Mouse (Mus musculus): ENCODE measurements around the gene Stard10. TPM values are rescaled to one million over a fixed set of nuclear protein-coding genes. Genes with fewer than 3 reads are reported as not detected.

Gene Stard10
- polyA plus RNA-seq, 1 experiment from 2014 or later, result 14.3 TPM

DNA sequence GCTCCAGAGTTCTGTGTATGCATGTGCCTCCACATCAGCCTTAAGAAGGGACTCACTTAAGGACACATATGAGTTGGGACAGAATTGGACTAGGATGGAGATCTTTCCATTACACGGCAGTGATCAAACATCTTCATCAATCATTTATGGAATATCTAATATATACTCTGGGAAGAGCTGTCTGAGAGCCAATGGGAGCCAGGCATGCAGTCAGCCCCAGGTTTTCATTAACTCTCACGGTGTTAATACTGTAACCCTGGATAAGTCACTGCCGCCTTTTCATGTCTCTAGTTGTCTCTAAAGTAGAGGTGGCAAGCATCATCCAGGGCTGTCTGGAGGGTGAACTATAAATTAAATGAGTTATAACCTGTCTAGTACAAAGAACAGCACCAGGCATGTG lies 3.9 kb upstream of the Stard10 start:
- WGBS, result 75% methylated on average over 3 of the region's 3 CpGs
- Histone ChIP-seq H3K9ac (no peak overlapping the region), H3K36me3 (replicated peaks; ENCODE audit: control insufficient read depth, insufficient read depth) (no peaks in the 10 kb centered on the region), H3K4me3 (replicated peaks; ENCODE audit: low read length) (no peak overlapping the region), H3K4me1 (replicated peaks; ENCODE audit: control insufficient read depth, insufficient read depth, low read length) (0 out of 2 replicates have a peak, but pooled peaks cover 2% of the 10 kb centered on the region), H3K27me3 (ENCODE audit: control insufficient read depth, insufficient read depth, low read length) (no peaks in the 10 kb centered on the region), H3K9me3 (ENCODE audit: control insufficient read depth, low read length) (no peaks in the 10 kb centered on the region), H3K27ac (no peak overlapping the region), H3K4me2 (replicated peaks) (no peak overlapping the region)
- no peak for ATAC-seq (ENCODE audit: low FRiP score)
- no peak for DNase-seq (ENCODE audit: low spot score)

DNA sequence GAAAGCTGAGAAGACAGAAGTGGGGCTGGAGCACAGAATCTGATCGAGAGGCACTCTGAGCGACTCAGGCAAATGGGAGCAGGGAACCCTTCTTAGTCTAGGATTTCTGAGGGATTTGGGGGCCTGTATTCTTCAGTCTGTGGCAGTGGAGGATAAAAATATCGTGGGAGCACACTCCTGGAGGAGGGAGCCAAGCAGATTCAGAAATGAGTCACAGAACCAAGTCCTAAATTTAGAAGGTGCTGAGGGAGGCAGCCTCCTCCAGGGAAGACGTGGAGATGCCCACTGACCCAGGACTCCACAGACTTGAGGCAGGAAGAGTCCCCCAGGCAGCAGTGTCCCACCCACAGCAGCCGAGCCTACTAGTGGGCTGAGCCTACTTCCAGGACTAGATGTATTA lies 2.5 kb upstream of the Stard10 start:
- Histone ChIP-seq H3K4me1 (replicated peaks; ENCODE audit: control insufficient read depth, insufficient read depth, low read length) (0 out of 2 replicates have a peak, but pooled peaks cover 2% of the 10 kb centered on the region), H3K9ac (no peak overlapping the region), H3K27me3 (ENCODE audit: control insufficient read depth, insufficient read depth, low read length) (no peaks in the 10 kb centered on the region), H3K9me3 (ENCODE audit: control insufficient read depth, low read length) (no peaks in the 10 kb centered on the region), H3K27ac (no peak overlapping the region), H3K4me3 (replicated peaks; ENCODE audit: low read length) (no peak overlapping the region), H3K4me2 (replicated peaks) (no peak overlapping the region), H3K36me3 (replicated peaks; ENCODE audit: control insufficient read depth, insufficient read depth) (no peaks in the 10 kb centered on the region)
- ATAC-seq (ENCODE audit: low FRiP score) (no peak), DNase-seq (ENCODE audit: low spot score) (no peak)
- WGBS, result 70% methylated on average over 5 of the region's 5 CpGs

DNA sequence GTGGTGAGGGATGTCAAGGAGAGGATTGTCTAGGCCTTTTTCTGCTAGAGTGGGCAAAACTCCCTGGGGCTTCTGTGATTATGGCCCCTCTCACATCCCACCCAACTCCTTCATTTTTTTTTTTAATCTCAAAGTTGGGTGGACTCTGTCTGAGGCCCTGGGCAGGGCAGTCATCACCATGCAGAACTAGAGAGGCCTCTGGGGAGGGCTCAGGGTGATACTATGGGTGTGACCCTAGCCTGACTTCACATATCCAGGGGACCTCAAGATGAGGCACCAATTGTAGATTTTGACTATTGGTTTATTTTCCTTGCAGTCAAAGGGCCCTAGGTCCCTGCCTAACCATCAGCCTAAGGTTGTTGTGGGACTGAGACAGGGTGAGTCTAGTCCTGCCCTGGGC lies 1.2 kb upstream of the Stard10 start:
- no peak for DNase-seq (ENCODE audit: low spot score)
- no peak overlapping the region for H3K27ac ChIP-seq
- no peak overlapping the region for H3K4me3 ChIP-seq (replicated peaks; ENCODE audit: low read length)
- no peaks in the 10 kb centered on the region for H3K36me3 ChIP-seq (replicated peaks; ENCODE audit: control insufficient read depth, insufficient read depth)
- H3K9me3 ChIP-seq (ENCODE audit: control insufficient read depth, low read length), result no peaks in the 10 kb centered on the region
- H3K9ac ChIP-seq, result no peak overlapping the region
- 0 out of 2 replicates have a peak, but pooled peaks cover 3% of the 10 kb centered on the region for H3K27me3 ChIP-seq (ENCODE audit: control insufficient read depth, insufficient read depth, low read length)
- H3K4me2 ChIP-seq (replicated peaks), result no peak overlapping the region
- ATAC-seq (ENCODE audit: low FRiP score), result no peak
- no peaks in the 10 kb centered on the region for H3K4me1 ChIP-seq (replicated peaks; ENCODE audit: control insufficient read depth, insufficient read depth, low read length)

DNA sequence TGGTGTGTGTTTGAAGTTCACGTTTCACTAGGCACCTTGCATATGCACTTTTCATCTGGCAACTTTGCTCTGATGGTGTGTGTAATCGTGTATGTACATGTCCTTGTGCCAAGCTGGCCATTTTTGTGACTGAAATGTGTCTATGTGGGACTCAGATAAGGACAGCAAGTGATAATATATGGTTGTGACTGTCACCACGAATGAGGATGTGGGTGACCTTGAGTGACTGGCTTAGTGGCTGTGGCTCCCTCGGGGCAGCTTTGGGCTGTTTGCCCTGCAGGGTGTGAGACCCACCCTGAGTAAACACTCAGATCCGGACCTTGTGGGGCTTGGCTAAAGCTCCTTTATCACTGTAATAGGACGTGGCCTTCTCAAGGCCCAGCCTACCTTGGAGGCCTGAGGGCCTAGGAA lies 290 bp upstream of the Stard10 start:
- no peak for ATAC-seq (ENCODE audit: low FRiP score)
- no peak for DNase-seq (ENCODE audit: low spot score)
- no peaks in the 10 kb centered on the region for H3K36me3 ChIP-seq (replicated peaks; ENCODE audit: control insufficient read depth, insufficient read depth)
- 72% methylated on average over 6 of the region's 6 CpGs for WGBS
- no peak overlapping the region for H3K9ac ChIP-seq
- no peak overlapping the region for H3K4me3 ChIP-seq (replicated peaks; ENCODE audit: low read length)
- H3K4me2 ChIP-seq (replicated peaks), result no peak overlapping the region
- 0 out of 2 replicates have a peak, but pooled peaks cover 3% of the 10 kb centered on the region for H3K27me3 ChIP-seq (ENCODE audit: control insufficient read depth, insufficient read depth, low read length)
- no peaks in the 10 kb centered on the region for H3K9me3 ChIP-seq (ENCODE audit: control insufficient read depth, low read length)
- 0 out of 2 replicates have a peak, but pooled peaks cover 2% of the 10 kb centered on the region for H3K4me1 ChIP-seq (replicated peaks; ENCODE audit: control insufficient read depth, insufficient read depth, low read length)
- no peak overlapping the region for H3K27ac ChIP-seq

DNA sequence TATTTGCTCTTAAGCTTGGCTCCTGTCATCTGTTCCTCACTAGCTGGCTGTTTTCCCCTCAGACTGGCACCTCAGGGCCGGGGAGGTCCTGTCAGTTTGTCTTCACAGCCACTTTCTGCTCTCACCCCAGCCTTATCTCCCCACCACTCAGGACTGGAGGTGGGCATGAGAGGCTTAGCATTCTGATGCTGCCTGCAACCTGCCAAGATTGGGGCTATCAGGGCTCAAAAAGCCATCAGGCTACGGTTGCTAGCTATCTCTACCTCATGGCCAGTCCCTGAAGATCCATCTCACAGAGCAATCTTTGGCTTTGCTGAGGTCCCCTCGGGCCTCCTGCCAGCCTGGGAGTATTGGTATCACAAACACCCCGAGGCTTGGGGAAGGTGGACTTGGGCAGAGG lies 2.0 kb downstream of the Stard10 start:
- Histone ChIP-seq H3K4me1 (replicated peaks; ENCODE audit: control insufficient read depth, insufficient read depth, low read length) (0 out of 2 replicates have a peak, but pooled peaks cover 6% of the 10 kb centered on the region), H3K27me3 (ENCODE audit: control insufficient read depth, insufficient read depth, low read length) (0 out of 2 replicates have a peak, but pooled peaks cover 3% of the 10 kb centered on the region), H3K36me3 (replicated peaks; ENCODE audit: control insufficient read depth, insufficient read depth) (no peaks in the 10 kb centered on the region), H3K4me3 (replicated peaks; ENCODE audit: low read length) (no peak overlapping the region), H3K9me3 (ENCODE audit: control insufficient read depth, low read length) (no peaks in the 10 kb centered on the region), H3K27ac (no peak overlapping the region), H3K4me2 (replicated peaks) (no peak overlapping the region), H3K9ac (no peak overlapping the region)
- ATAC-seq (ENCODE audit: low FRiP score) (no peak), DNase-seq (ENCODE audit: low spot score) (no peak)
- WGBS, result 67% methylated on average over 4 of the region's 4 CpGs

DNA sequence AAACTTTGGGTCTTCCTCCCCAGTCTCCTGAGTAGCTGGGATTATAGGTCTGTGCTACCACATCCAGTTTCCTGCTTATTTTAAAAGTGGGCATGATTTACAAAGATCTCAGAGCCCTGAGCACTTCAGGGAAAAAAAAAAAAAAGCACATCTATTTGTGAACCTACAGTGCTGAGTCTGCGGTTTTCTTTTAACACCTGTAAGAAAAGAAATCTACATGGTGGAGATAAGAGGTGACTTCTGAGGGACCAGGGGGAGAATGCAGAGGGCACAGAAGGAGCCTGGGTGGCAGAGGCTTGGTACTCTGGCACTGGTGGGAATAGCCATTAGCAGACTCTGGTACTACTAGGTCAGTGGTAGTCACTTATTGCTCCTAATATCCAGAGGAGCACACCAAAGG lies 2.9 kb downstream of the Stard10 start:
- Histone ChIP-seq H3K9me3 (ENCODE audit: control insufficient read depth, low read length) (no peaks in the 10 kb centered on the region), H3K4me2 (replicated peaks) (no peak overlapping the region), H3K27me3 (ENCODE audit: control insufficient read depth, insufficient read depth, low read length) (0 out of 2 replicates have a peak, but pooled peaks cover 3% of the 10 kb centered on the region), H3K4me3 (replicated peaks; ENCODE audit: low read length) (no peak overlapping the region), H3K36me3 (replicated peaks; ENCODE audit: control insufficient read depth, insufficient read depth) (no peaks in the 10 kb centered on the region), H3K27ac (no peak overlapping the region), H3K4me1 (replicated peaks; ENCODE audit: control insufficient read depth, insufficient read depth, low read length) (0 out of 2 replicates have a peak, but pooled peaks cover 6% of the 10 kb centered on the region), H3K9ac (no peak overlapping the region)
- no peak for ATAC-seq (ENCODE audit: low FRiP score)
- 97% methylated on average over 1 of the region's 1 CpGs for WGBS
- no peak for DNase-seq (ENCODE audit: low spot score)

DNA sequence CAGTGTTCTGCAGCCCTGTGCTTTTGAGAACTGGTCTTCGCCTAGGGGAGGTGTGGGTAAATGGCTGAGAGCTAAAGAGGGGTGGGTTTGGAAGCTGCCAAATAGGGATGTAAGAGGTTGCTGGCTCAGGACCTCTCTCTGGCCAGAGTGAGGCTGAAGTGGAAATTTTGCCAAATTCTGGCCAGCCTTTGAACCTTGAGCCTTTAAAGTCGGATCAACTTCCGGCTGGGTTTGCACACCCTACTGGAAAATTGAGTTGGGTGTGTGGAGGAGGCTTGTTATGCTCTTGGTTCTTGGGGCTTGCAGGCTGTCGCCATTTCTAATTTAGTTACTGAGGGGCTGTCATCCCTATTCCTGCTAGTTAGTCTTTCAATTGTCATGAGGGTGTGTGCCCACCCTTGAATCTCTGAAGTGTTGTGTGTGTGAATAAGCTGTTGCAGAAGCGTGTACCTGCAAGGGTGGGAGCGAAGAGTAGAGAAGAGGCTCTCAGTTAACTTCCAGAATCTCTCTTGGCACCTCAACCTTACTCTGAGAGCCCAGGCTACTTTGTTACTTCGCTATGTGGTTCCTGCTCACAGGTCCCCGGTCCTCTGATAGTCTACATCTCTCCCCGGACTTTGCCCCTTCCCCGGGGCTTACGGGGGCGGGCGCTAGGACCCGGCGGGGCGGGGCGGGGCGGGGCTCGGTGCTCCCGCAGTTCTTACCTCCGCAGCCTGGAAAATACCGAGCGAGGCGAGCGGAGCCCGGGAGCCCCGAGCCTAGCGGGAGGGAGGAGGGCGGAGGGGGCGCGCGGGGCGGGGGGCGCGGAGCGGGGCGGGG lies 3.7 kb downstream of the Stard10 start:
- 6% methylated on average over 22 of the region's 37 CpGs for WGBS
- no peaks in the 10 kb centered on the region for H3K36me3 ChIP-seq (replicated peaks; ENCODE audit: control insufficient read depth, insufficient read depth)
- 0 out of 2 replicates have a peak, but pooled peaks cover 6% of the 10 kb centered on the region for H3K4me1 ChIP-seq (replicated peaks; ENCODE audit: control insufficient read depth, insufficient read depth, low read length)
- peak overlapping the region; percentile 70 for H3K9ac ChIP-seq
- 0 out of 2 replicates have a peak, but pooled peaks cover 3% of the 10 kb centered on the region for H3K27me3 ChIP-seq (ENCODE audit: control insufficient read depth, insufficient read depth, low read length)
- no peak overlapping the region for H3K27ac ChIP-seq
- no peaks in the 10 kb centered on the region for H3K9me3 ChIP-seq (ENCODE audit: control insufficient read depth, low read length)
- peak overlapping the region; percentile 91 for H3K4me2 ChIP-seq (replicated peaks)
- DNase-seq (ENCODE audit: low spot score) (peak; percentile 57), ATAC-seq (ENCODE audit: low FRiP score) (peak; percentile 74)
- H3K4me3 ChIP-seq (replicated peaks; ENCODE audit: low read length), result peak overlapping the region; percentile 78

DNA sequence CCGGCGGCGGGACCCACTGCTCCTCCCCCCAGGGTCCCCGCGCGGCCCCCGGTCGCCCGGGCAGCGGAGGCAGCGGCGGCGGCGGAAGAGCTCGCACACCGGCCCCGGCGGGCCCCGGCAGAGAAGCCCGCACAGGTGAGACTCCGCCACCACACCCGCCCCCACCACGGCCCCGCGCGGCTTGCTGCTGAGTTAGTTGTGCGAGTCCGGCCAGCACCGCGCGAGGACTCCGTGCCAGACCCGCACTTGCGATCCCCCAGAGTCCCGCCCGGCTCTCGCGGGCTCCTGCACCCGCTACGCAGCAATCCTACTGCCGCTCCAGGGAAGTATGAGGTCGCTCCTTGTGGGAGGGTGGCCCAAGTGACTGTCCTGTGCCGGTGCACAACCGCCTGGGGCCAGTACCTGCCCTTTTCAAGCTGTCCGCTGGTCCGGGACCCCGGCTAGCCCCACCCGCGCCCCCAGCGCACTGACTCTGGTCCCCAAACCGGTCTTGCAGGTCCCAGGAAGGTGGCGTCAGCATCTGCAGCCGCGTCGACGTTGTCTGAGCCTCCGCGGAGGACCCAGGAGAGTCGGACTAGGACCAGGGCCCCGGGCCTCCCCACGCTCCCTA lies 4.4 kb downstream of the Stard10 start:
- peak overlapping the region; percentile 78 for H3K4me3 ChIP-seq (replicated peaks; ENCODE audit: low read length)
- H3K4me2 ChIP-seq (replicated peaks), result peak overlapping the region; percentile 91
- 0 out of 2 replicates have a peak, but pooled peaks cover 6% of the 10 kb centered on the region for H3K4me1 ChIP-seq (replicated peaks; ENCODE audit: control insufficient read depth, insufficient read depth, low read length)
- WGBS, result 1% methylated on average over 38 of the region's 61 CpGs
- H3K27ac ChIP-seq, result no peak overlapping the region
- H3K27me3 ChIP-seq (ENCODE audit: control insufficient read depth, insufficient read depth, low read length), result 0 out of 2 replicates have a peak, but pooled peaks cover 3% of the 10 kb centered on the region
- DNase-seq (ENCODE audit: low spot score), result peak; percentile 50
- peak overlapping the region; percentile 70 for H3K9ac ChIP-seq
- no peaks in the 10 kb centered on the region for H3K9me3 ChIP-seq (ENCODE audit: control insufficient read depth, low read length)
- peak; percentile 56 for ATAC-seq (ENCODE audit: low FRiP score)
- no peaks in the 10 kb centered on the region for H3K36me3 ChIP-seq (replicated peaks; ENCODE audit: control insufficient read depth, insufficient read depth)

DNA sequence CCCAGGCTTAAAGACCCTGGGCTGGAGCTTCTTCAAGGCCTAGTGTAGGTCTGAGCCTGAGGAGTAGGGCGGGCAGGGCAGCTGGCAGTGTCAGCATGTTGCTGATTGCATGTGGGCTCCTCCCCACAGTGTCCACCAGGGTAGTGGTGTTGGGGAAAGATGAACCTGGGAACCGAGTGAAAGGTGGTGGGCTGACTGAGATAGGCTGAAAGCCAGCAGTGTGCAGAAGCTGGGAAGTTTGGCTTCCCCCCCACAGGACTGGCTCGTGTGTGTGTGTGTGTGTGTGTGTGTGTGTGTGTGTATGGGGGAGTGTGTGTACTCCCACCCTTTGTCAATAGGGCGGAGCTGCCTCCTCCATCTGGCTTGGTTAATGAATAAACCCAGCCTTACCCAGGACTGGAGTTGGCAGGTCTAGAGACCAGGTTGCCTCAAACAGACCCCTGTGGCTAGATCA lies 6.3 kb downstream of the Stard10 start:
- 59% methylated on average over 4 of the region's 4 CpGs for WGBS

More for the DNA sequence above, 6.3 kb downstream of the Stard10 start:
- Histone ChIP-seq H3K4me1 (replicated peaks; ENCODE audit: control insufficient read depth, insufficient read depth, low read length) (0 out of 2 replicates have a peak, but pooled peaks cover 6% of the 10 kb centered on the region), H3K9me3 (ENCODE audit: control insufficient read depth, low read length) (no peaks in the 10 kb centered on the region), H3K27me3 (ENCODE audit: control insufficient read depth, insufficient read depth, low read length) (0 out of 2 replicates have a peak, but pooled peaks cover 3% of the 10 kb centered on the region), H3K4me2 (replicated peaks) (no peak overlapping the region), H3K9ac (no peak overlapping the region), H3K27ac (no peak overlapping the region), H3K36me3 (replicated peaks; ENCODE audit: control insufficient read depth, insufficient read depth) (no peaks in the 10 kb centered on the region), H3K4me3 (replicated peaks; ENCODE audit: low read length) (no peak overlapping the region)
- DNase-seq (ENCODE audit: low spot score), result no peak
- no peak for ATAC-seq (ENCODE audit: low FRiP score)

Measured in hindbrain, embryonic 14.5 days (tissue).